Mouse (Mus musculus) T-cell, adult 2 months (primary cell): ENCODE results near the gene Camk1d.

Source experiments
- DNase-seq: peaks from one replicate; pipeline ENCODE4 v3.0.0; 2022; ENCODE audit warnings: low spot score

Camk1d gene

GRCm38 (mm10) chr2:5714211-5715053 is at the start of gene Camk1d:
TSS of gene Camk1d (minus strand) at chr2:5714515.
- peak; percentile 88 for DNase-seq

DNA sequence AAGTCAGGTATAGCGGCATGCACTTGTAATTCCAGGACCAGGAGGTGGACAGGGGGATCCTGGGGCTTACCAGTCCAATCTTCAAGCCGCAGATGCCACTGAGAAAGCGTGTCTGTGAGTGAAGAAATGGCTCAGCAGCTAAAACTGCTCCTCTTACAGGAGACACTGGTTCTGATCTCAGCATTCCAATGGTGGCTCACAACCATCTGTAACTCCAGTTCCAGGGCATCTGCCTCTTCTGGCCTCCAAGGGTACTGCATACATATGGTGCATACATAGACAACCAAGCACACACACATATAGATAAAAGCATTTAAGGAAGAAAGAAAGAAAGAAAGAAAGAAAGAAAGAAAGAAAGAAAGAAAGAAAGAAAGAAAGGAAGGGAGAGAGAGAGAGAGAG is 47.7 kb upstream of the Camk1d start:
- no peak for DNase-seq

- no peak for DNase-seq
Measured at GRCm38 (mm10) chr2:5760479-5761008, 46.2 kb upstream of the Camk1d start.

- DNase-seq: no peak
Measured at GRCm38 (mm10) chr2:5758569-5758968, 44.3 kb upstream of the Camk1d start.

- DNase-seq: no peak
Measured at GRCm38 (mm10) chr2:5750872-5751271, 36.6 kb upstream of the Camk1d start.

DNA sequence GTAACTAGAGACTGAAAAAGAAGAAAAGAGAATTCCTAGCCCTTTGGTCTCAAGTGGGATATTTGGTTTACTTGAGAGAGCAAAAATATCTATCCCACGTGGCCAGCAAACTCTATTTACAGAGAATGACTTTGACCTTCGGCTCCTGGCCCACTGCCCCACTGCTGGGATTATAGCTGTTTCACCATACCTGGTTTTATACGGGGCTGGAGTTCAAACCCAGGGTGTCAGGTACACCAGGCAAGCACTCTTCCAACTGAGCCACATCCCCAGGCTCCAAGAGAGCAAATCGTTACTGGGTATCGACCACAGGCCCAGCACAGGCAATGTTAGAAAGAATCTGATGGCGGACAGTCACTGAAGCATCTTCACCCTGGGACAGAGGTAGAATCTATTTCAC is 34.9 kb upstream of the Camk1d start:
- no peak for DNase-seq

- DNase-seq: no peak
Measured at GRCm38 (mm10) chr2:5747545-5748043, 33.3 kb upstream of the Camk1d start.

DNA sequence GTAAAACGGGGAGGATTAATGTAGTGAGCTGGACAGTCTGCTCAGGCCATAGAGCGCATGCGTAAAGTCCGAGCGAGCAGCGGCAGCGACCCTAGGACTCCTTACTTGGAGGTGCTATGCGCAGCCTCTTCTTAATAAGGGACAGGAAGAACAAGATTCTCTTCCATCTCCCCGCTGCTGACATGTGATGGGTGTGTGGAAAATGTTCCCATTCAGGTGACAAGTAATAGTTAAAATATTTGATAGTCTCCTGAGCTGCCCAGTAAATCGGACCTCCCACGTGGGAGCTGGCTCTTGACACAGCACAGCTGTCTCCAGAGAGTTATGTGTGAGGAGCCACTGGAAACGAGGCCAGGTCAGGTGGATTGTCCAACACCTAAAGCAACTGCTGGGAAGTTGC is 32.2 kb upstream of the Camk1d start:
- DNase-seq: no peak

- DNase-seq: no peak
Measured at GRCm38 (mm10) chr2:5743886-5744285, 29.6 kb upstream of the Camk1d start.

- no peak for DNase-seq
Measured at GRCm38 (mm10) chr2:5740913-5741312, 26.6 kb upstream of the Camk1d start.

GRCm38 (mm10) chr2:5735881-5736280 is 21.6 kb upstream of the Camk1d start:
- DNase-seq: no peak

DNA sequence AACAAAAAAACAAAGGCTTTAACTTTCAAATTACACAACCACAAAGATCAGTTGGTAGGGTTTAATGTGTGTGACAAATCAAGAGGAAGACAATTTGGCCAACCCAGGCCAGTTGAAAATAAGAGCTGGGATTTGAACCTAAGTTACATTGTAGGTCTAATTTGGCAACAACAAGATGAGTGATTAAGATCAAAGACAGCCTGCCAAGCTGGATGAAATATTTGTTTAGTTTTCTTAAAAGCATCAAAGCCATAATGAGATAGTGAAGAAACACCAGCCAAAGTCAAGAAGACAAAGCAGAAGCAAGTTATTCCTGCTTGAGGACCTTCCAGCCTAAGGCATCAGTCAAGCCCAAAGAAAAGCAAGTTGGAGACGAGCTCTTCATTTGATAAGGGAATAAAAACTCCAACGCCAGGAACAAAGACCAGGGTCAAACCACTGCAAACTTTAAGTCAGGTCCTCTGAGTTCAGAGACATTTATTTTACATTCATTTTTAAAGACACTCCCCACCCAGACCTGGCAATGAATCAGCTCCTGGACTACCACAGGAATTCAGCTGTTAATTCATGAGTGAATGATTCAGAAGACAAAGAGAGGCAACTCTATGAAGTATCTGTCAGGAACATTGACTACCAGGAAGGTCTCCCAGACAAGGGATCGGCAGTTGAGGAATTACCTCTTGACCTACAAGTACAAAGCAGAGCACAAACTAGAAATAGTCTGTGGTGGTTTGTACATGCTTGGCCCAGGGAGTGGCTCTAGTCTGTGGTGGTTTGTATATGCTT is 19.2 kb upstream of the Camk1d start:
- DNase-seq: no peak

GRCm38 (mm10) chr2:5732047-5732446 is 17.7 kb upstream of the Camk1d start:
- DNase-seq: no peak

GRCm38 (mm10) chr2:5730364-5730792 is 16.1 kb upstream of the Camk1d start:
- no peak for DNase-seq

DNA sequence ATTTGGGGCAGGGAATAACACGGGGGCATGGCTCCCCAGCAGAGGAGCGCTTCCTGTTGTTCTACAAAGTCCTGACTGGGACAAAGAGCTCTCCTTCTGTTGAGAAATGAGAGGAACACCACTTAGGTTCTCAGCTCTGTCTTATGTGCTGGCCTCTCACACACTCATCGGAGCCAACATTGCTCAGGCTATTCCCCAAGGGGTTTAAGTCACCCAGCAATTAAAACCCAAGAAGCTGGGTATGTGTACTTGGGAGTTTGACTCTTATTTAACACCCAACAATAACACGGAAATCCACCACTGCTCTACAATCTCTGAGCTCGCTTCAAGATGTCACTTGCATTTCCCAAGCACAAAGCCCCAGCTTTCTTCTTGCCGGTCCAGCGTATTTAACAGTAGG is 15.6 kb upstream of the Camk1d start:
- no peak for DNase-seq

GRCm38 (mm10) chr2:5725028-5725701 is 10.8 kb upstream of the Camk1d start:
- no peak for DNase-seq

DNA sequence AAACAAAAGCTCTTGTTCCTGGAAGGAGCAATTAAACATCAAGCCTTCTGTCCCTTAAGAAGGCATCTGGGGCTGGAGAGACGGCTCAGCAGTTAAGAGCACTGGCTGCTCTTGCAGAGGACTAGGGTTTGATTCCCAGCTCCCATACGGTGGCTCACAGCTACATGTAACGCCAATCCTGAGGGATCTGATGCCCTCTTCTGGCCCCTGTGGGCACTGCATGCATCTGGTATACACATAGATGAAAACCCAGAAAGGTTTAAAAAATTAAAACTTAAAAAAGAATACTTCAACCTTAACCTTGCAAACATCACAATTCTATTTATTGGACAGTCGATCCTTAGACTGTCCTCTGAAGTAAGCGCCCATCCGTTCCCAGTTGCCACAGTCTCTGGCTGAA is 3.4 kb upstream of the Camk1d start:
- no peak for DNase-seq

GRCm38 (mm10) chr2:5715544-5715943 is 1.2 kb upstream of the Camk1d start:
- DNase-seq: no peak

DNA sequence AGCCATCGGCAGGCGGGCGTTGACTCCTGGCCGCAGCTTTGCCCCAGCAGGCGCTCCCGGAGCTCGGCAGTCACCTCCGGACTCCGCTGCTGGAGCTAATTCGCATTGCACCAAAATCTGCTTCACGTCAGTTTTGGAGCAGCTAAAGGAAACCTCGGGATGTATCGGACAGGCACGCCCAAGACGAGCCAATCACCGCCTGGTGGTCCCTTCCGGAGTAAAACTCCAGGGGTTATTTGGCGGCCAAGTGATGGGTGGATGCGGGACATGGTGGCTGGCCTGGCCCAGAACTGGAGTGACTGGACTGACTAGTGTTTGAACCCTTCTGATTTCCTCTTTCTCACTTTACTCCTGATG is 717 bp upstream of the Camk1d start:
- no peak for DNase-seq

DNA sequence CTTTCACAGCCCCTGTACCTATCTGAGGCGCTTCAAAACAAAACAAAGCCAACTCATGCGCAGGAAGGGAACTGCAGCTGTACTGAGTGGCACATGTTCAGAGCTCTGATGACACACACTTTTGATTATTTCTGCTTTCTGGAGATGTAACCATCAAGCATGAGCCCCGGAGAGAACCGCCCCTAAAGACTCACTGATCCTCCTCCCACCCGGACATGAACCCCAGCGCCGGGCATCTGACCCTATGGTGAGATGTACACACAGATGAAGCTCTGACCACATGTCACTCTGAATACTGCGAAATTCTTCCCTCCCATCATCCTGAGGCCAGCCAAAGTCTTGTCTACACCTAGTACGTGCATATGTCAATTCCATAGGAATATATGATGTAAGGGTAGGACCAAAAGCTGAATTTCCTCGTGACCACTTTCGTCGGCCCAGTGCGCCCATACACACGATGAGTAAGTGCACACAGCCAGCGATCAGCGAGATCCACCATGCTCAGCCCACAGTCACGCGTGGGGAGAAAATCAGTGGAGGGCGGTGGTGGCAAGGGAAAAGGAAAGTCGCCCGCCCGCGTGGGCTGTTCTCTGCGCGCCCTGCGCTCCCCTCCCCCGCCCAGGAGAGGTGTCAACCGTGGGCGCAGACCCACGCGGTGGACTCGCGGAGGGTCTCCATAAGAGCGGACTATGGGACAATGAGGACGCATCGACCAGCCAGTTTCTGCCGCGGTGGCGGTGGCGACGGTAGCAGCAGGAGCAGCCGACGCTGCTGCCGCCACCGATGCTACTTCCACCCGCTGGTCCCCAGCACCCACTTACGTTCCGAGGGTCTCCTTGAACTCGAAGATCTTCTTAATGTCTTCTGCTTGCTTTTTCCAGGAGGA is 747 bp downstream of the Camk1d start:
- peak; percentile 75 for DNase-seq

GRCm38 (mm10) chr2:5712255-5712654 is 2.1 kb downstream of the Camk1d start:
- DNase-seq: no peak
